Mouse (Mus musculus) gastrocnemius, adult 18-20 months (tissue): ENCODE data around the gene Plxdc1. TPM values are rescaled to one million over a fixed set of nuclear protein-coding genes. Genes with fewer than 3 reads are reported as not detected.

Experiments
- DNase-seq: peaks from one replicate; pipeline ENCODE4 v3.0.0; 2021; ENCODE audit warnings: low spot score
- total RNA-seq, 2 experiments: library from RNA; stranded (reverse); gene quantifications; 2 replicates each; pipeline ENCODE4 v1.2.3; 2021

Plxdc1 gene
- total RNA-seq, 2 experiments from 2014 or later: 2.1 to 2.6 TPM

GRCm38 (mm10) chr11:98016824-98017223 lies 30.6 kb upstream of the Plxdc1 start:
- DNase-seq: peak; percentile 79

- DNase-seq: no peak
Observed at GRCm38 (mm10) chr11:98016177-98016576, 29.9 kb upstream of the Plxdc1 start.

- DNase-seq: no peak
Observed at GRCm38 (mm10) chr11:98012831-98013230, 26.6 kb upstream of the Plxdc1 start.

- DNase-seq: no peak
Observed at GRCm38 (mm10) chr11:98011716-98012115, 25.5 kb upstream of the Plxdc1 start.

- DNase-seq: no peak
Observed at GRCm38 (mm10) chr11:98008087-98008486, 21.8 kb upstream of the Plxdc1 start.

- peak; percentile 77 for DNase-seq
Observed at GRCm38 (mm10) chr11:98005686-98006085, 19.4 kb upstream of the Plxdc1 start.

GRCm38 (mm10) chr11:98005076-98005475 lies 18.8 kb upstream of the Plxdc1 start:
- DNase-seq: peak; percentile 40

- no peak for DNase-seq
Observed at GRCm38 (mm10) chr11:98004161-98004560, 17.9 kb upstream of the Plxdc1 start.

GRCm38 (mm10) chr11:98003171-98003671 lies 17.0 kb upstream of the Plxdc1 start:
- no peak for DNase-seq

- peak; percentile 77 for DNase-seq
Observed at GRCm38 (mm10) chr11:98002627-98003026, 16.4 kb upstream of the Plxdc1 start.

GRCm38 (mm10) chr11:98001986-98002385 lies 15.7 kb upstream of the Plxdc1 start:
- DNase-seq: no peak

GRCm38 (mm10) chr11:98001351-98001824 lies 15.1 kb upstream of the Plxdc1 start:
- no peak for DNase-seq

- no peak for DNase-seq
Observed at GRCm38 (mm10) chr11:98000378-98001140, 14.3 kb upstream of the Plxdc1 start.

GRCm38 (mm10) chr11:97999748-98000147 lies 13.5 kb upstream of the Plxdc1 start:
- no peak for DNase-seq

GRCm38 (mm10) chr11:97998898-97999608 lies 12.8 kb upstream of the Plxdc1 start:
- no peak for DNase-seq

GRCm38 (mm10) chr11:97998074-97998793 lies 12.0 kb upstream of the Plxdc1 start:
- no peak for DNase-seq

- no peak for DNase-seq
Observed at GRCm38 (mm10) chr11:97997387-97997960, 11.2 kb upstream of the Plxdc1 start.

GRCm38 (mm10) chr11:97996691-97997090 lies 10.4 kb upstream of the Plxdc1 start:
- DNase-seq: no peak

GRCm38 (mm10) chr11:97995564-97996288 lies 9.5 kb upstream of the Plxdc1 start, which contains the start of gene Arl5c:
TSS of gene Arl5c (minus strand) at chr11:97996181.
- peak; percentile 36 for DNase-seq

- peak; percentile 81 for DNase-seq
Observed at GRCm38 (mm10) chr11:97994539-97995100, 8.4 kb upstream of the Plxdc1 start.
